Mouse (Mus musculus): ENCODE results near the gene Ankrd26. TPM values are rescaled to one million over a fixed set of nuclear protein-coding genes. Genes with fewer than 3 reads are reported as not detected.

Gene Ankrd26
- total RNA-seq, 2 experiments from 2014 or later, result 7.7 to 7.9 TPM

GRCm38 (mm10) chr6:118513335-118514012 is 48.6 kb downstream of the Ankrd26 start:
- intact Hi-C loops (cut with DNase I), result no loop called here
- DNase-seq (ENCODE audit: extremely low spot score in 1 of 2, low spot score in 2 of 2), result no peak

- intact Hi-C loops (cut with DNase I), result no loop called here
- DNase-seq (ENCODE audit: extremely low spot score in 1 of 2, low spot score in 2 of 2), result no peak
Measured at GRCm38 (mm10) chr6:118499010-118499409, 63.0 kb downstream of the Ankrd26 start.

GRCm38 (mm10) chr6:118482125-118482524 is 79.9 kb downstream of the Ankrd26 start:
- intact Hi-C loops (cut with DNase I), result no loop called here
- DNase-seq (ENCODE audit: extremely low spot score in 1 of 2, low spot score in 2 of 2), result no peak

GRCm38 (mm10) chr6:118478957-118479708 is 82.9 kb downstream of the Ankrd26 start, which contains the start of gene Zfp9:
Gene Zfp9 (minus strand): TSS chr6:118479320.
- DNase-seq (ENCODE audit: extremely low spot score in 1 of 2, low spot score in 2 of 2), result peak; percentile 79 to 90
- intact Hi-C loops (cut with DNase I), result no loop called here

DNA sequence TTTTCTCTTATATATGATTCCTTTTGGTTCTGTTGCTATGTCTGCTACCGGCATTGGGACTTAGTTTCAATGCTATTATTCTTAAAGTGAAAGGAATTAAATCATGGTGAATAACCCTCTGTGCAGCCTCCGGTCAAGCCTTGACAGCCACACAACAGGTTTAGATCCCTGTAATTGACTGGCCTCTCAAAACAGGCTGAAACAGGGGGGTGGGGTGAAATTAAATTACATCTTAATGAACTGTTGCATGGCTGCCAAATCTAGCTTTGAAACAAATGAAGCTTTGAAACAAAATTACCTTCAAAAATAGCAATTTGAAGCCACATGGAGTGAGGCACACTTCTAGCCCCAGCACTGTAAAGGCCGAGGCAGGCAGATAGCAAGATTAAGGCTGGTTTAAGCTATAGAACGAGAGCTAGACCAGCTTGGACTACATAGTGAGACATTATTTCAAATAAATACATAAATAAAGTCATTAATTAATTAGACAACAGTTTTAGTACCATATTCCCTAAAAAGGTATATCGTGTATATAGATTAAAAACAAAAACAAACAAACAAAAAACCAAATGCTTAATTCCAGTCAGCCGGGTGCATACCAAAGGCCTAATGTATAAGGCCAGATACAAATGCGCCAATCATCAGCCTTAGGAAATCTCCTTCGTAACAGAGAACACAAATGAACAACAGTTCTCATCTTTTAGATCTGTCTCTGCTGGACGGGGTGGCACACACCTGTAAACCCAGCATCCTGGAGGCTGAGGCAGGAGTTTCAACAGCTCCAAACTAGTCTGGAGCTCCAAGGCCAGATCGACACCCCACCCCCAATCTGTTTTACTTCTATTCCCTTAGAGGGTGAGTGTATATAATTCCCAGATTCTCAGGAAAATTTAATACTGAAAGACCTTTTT is 83.9 kb downstream of the Ankrd26 start:
- intact Hi-C loops (cut with DNase I), result no loop called here

DNA sequence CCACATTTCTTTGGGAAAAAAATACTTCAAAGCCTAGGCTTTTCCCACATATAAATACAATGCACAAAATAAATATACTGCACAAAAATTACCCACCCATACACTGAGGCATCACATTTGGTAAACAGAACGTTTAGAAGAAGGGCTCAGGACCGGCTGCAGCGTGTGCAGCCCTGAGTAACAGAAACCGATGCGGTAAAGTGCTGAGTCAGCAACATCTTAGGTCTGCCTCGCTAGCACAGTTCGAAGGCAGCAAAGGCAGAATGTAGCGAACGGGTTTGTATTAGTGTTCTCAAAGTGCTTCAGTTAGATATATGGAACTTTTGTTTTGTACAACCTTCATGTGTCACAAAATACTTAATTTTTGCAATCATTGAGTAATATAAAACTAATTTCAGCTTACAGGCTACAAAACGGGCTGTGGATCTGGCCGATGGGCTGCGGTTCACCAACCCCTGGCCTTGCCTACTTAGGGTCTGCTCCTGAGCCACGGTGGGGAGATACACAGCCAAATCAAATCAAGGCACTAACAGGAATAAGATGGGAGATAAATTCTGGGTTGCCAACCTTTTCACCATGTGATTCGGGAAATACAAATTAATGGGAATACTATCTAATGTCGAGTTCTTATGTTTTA is 99.8 kb downstream of the Ankrd26 start:
- DNase-seq (ENCODE audit: extremely low spot score in 1 of 2, low spot score in 2 of 2), result no peak
- intact Hi-C loops (cut with DNase I), result no loop called here

More for the DNA sequence above, 83.9 kb downstream of the Ankrd26 start:
- DNase-seq (ENCODE audit: extremely low spot score in 1 of 2, low spot score in 2 of 2), result no peak

DNA sequence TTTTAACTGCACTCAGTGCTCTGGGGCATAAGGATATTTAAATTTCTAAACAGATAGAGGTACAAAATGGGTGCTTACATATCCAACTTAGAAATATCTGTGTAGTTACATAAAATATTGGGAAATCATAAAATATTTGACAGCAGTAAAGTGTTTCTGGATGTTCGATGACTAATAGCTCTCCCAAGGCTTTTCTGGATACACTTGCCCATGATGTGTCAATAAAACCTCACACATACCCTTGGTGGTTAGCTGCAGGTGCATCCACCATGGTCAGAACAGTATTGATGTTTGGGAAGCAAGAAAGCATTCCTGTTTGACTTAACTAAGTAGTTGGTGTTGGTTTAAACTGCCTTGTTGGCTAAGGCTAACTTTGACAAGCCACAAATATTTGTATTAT is 104.3 kb downstream of the Ankrd26 start:
- DNase-seq (ENCODE audit: extremely low spot score in 1 of 2, low spot score in 2 of 2), result no peak
- intact Hi-C loops (cut with DNase I), result no loop called here

GRCm38 (mm10) chr6:118455042-118455631 is 106.9 kb downstream of the Ankrd26 start, which contains the start of gene Zfp248:
Gene Zfp248 (minus strand): TSS chr6:118455528.
- DNase-seq (ENCODE audit: extremely low spot score in 1 of 2, low spot score in 2 of 2), result peak; percentile 93 to 95
- intact Hi-C loops (cut with DNase I), result no loop called here

GRCm38 (mm10) chr6:118454452-118454851 is 107.6 kb downstream of the Ankrd26 start:
- DNase-seq (ENCODE audit: extremely low spot score in 1 of 2, low spot score in 2 of 2), result no peak
- intact Hi-C loops (cut with DNase I), result no loop called here

Other genes starting within 250 kb of the Ankrd26 start
- gene Bms1, start 142.8 kb downstream of the Ankrd26 start, total RNA-seq (2021), result 10 to 100 TPM; 23.2 to 27.0 TPM
- 10 to 100 TPM; 18.2 TPM for gene Zfp248, start 106.7 kb downstream of the Ankrd26 start, total RNA-seq (2021)
- 10 to 100 TPM; 17.9 to 19.2 TPM for gene Zfp9, start 82.9 kb downstream of the Ankrd26 start, total RNA-seq (2021)

Measured in left cerebral cortex, postnatal 10 days (tissue).